Mouse (Mus musculus): ENCODE measurements around the gene Scap. TPM values are rescaled to one million over a fixed set of nuclear protein-coding genes. Genes with fewer than 3 reads are reported as not detected.
"Not testable (repeated sequence)": the region's sequence is repeated elsewhere in the genome, so short reads cannot be mapped to it uniquely, and the experiment has no call there.

Gene Scap
- polyA plus RNA-seq, 1 experiment from 2014 or later, result 42.8 TPM

DNA sequence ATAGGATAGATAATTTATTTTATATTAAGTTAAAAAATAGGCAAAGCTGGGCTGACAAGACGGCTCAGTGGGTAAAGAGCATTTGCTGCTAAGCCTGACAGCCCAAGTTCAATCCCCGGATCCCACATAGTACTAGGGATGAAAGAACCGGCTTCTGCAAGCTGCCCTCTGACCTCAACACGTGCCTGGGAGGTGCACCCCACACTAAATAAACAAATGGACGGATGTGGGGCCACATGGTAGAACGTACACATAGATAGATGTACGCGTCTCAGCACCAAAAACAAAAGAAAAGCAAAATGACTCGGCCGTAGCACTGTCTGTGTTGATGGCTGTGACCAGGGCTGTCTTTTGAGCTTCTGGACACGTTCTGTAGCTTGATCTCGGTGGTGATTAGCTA, 28.2 kb downstream of the Scap start:
- ATAC-seq (replicated peaks; ENCODE audit: low FRiP score), result no peak
- Histone ChIP-seq H3K36me3 (ENCODE audit: control insufficient read depth, insufficient read depth, low read length) (no peaks in the 10 kb centered on the region), H3K9me3 (ENCODE audit: control insufficient read depth, low read length) (no peaks in the 10 kb centered on the region), H3K4me1 (replicated peaks; ENCODE audit: control insufficient read depth, insufficient read depth, low read length) (no peaks in the 10 kb centered on the region), H3K27me3 (ENCODE audit: control insufficient read depth, insufficient read depth, low read length) (no peaks in the 10 kb centered on the region), H3K4me2 (ENCODE audit: low read depth, low read length, severe bottlenecking) (no peak overlapping the region), H3K4me3 (ENCODE audit: low read depth, low read length) (no peak overlapping the region), H3K9ac (ENCODE audit: low read length) (no peak overlapping the region), H3K27ac (ENCODE audit: low read depth, low read length) (no peak overlapping the region)
- WGBS, result 89% methylated on average over 12 of the region's 12 CpGs
- no peak for DNase-seq (ENCODE audit: low spot score)

DNA sequence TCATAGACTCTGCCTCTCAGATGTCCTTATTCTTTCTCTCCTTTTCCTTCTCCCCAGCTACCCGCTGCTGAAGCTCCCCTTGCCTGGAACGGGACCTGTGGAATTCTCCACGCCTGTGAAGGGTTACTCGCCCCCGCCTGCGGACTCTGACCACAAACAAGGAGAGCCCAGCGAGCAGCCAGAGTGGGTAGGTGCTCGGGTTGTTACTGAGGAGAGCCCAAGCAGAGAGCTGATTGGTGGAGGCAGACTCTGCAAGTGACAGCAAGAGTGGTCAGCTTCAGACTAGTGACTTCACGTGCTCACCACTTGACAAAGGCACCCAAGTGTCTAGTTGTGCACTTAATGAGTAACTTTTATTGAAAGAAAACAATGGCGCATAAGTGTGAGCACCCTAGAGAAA, 29.2 kb downstream of the Scap start:
- Histone ChIP-seq H3K36me3 (ENCODE audit: control insufficient read depth, insufficient read depth, low read length) (no peaks in the 10 kb centered on the region), H3K27me3 (ENCODE audit: control insufficient read depth, insufficient read depth, low read length) (no peaks in the 10 kb centered on the region), H3K9me3 (ENCODE audit: control insufficient read depth, low read length) (no peaks in the 10 kb centered on the region), H3K4me1 (replicated peaks; ENCODE audit: control insufficient read depth, insufficient read depth, low read length) (no peaks in the 10 kb centered on the region), H3K27ac (ENCODE audit: low read depth, low read length) (no peak overlapping the region), H3K4me3 (ENCODE audit: low read depth, low read length) (no peak overlapping the region), H3K4me2 (ENCODE audit: low read depth, low read length, severe bottlenecking) (no peak overlapping the region), H3K9ac (ENCODE audit: low read length) (no peak overlapping the region)
- DNase-seq (ENCODE audit: low spot score) (no peak), ATAC-seq (replicated peaks; ENCODE audit: low FRiP score) (no peak)
- 83% methylated on average over 10 of the region's 10 CpGs for WGBS

DNA sequence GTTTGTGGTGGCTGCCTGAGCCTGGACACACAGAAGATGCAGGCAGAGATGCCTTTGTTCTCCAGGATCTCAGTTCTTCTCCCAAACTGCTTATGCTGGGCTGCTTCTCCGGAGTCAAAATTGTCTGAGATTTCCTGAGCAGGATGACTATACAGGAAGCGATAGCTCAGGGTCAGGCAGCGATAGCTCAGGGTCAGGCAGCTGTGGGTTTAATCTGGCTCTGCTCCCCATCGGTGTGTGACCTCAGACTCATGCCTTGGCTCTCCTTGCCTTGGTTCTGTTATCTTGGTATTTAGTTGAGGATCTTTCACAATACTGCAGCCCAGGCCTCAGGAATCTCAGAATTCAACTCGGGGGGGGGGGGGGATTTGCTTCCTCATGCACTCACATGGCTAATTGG, 33.7 kb downstream of the Scap start:
- H3K9ac ChIP-seq (ENCODE audit: low read length), result no peak overlapping the region
- H3K4me3 ChIP-seq (ENCODE audit: low read depth, low read length), result no peak overlapping the region
- 76% methylated on average over 5 of the region's 5 CpGs for WGBS
- no peaks in the 10 kb centered on the region for H3K27me3 ChIP-seq (ENCODE audit: control insufficient read depth, insufficient read depth, low read length)
- H3K27ac ChIP-seq (ENCODE audit: low read depth, low read length), result no peak overlapping the region
- no peak overlapping the region for H3K4me2 ChIP-seq (ENCODE audit: low read depth, low read length, severe bottlenecking)
- DNase-seq (ENCODE audit: low spot score) (no peak), ATAC-seq (replicated peaks; ENCODE audit: low FRiP score) (no peak)
- no peaks in the 10 kb centered on the region for H3K4me1 ChIP-seq (replicated peaks; ENCODE audit: control insufficient read depth, insufficient read depth, low read length)
- H3K9me3 ChIP-seq (ENCODE audit: control insufficient read depth, low read length), result no peaks in the 10 kb centered on the region
- no peaks in the 10 kb centered on the region for H3K36me3 ChIP-seq (ENCODE audit: control insufficient read depth, insufficient read depth, low read length)

DNA sequence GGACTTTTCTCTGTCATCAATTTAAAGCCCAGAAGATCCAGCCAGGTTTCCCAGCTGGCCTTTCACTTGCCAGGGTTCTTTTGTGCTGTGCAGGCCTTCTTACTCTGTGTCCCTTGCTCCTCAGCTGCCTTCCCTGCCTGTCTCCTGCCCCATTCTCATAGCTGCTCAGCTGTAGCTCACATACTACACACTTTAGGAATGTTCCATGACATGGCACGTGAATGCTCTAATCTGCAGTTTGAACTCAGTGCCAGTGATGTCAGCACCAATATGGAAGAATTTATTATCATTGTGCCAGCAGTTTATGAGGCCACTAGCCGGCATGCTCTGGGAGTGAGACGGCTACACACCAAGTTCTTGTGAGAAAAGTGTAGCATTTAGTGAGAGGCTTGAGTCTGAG, 36.8 kb downstream of the Scap start:
- no peak overlapping the region for H3K4me2 ChIP-seq (ENCODE audit: low read depth, low read length, severe bottlenecking)
- H3K9me3 ChIP-seq (ENCODE audit: control insufficient read depth, low read length), result no peaks in the 10 kb centered on the region
- 93% methylated on average over 3 of the region's 3 CpGs for WGBS
- H3K4me3 ChIP-seq (ENCODE audit: low read depth, low read length), result no peak overlapping the region
- no peak for ATAC-seq (replicated peaks; ENCODE audit: low FRiP score)
- no peaks in the 10 kb centered on the region for H3K4me1 ChIP-seq (replicated peaks; ENCODE audit: control insufficient read depth, insufficient read depth, low read length)
- H3K27me3 ChIP-seq (ENCODE audit: control insufficient read depth, insufficient read depth, low read length), result no peaks in the 10 kb centered on the region
- no peak overlapping the region for H3K9ac ChIP-seq (ENCODE audit: low read length)
- no peak for DNase-seq (ENCODE audit: low spot score)
- no peak overlapping the region for H3K27ac ChIP-seq (ENCODE audit: low read depth, low read length)
- no peaks in the 10 kb centered on the region for H3K36me3 ChIP-seq (ENCODE audit: control insufficient read depth, insufficient read depth, low read length)

DNA sequence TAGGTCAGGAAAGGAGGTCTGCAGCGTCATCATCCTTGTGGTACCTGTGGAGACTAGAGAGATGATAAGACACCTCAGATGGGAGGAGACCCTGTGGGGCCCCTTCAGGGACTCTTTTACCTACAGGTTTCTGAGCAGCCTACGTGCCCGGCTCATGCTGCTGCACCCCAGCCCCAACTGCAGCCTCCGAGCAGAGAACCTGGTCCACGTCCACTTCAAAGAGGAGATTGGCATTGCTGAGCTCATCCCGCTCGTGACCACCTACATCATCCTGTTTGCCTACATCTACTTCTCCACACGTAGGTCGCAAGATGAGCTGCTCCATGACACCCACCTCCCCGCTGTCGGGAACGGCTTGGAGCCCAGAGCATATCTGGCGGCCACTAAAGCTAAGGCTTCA, 40.8 kb downstream of the Scap start:
- H3K4me3 ChIP-seq (ENCODE audit: low read depth, low read length), result no peak overlapping the region
- no peak overlapping the region for H3K4me2 ChIP-seq (ENCODE audit: low read depth, low read length, severe bottlenecking)
- DNase-seq (ENCODE audit: low spot score) (no peak), ATAC-seq (replicated peaks; ENCODE audit: low FRiP score) (no peak)
- no peak overlapping the region for H3K27ac ChIP-seq (ENCODE audit: low read depth, low read length)
- H3K9ac ChIP-seq (ENCODE audit: low read length), result no peak overlapping the region
- no peaks in the 10 kb centered on the region; the same call in 1 of the 2 replicates for H3K36me3 ChIP-seq (ENCODE audit: control insufficient read depth, insufficient read depth, low read length)
- H3K4me1 ChIP-seq (replicated peaks; ENCODE audit: control insufficient read depth, insufficient read depth, low read length), result no peaks in the 10 kb centered on the region
- no peaks in the 10 kb centered on the region for H3K27me3 ChIP-seq (ENCODE audit: control insufficient read depth, insufficient read depth, low read length)
- H3K9me3 ChIP-seq (ENCODE audit: control insufficient read depth, low read length), result no peaks in the 10 kb centered on the region
- 90% methylated on average over 13 of the region's 13 CpGs for WGBS

DNA sequence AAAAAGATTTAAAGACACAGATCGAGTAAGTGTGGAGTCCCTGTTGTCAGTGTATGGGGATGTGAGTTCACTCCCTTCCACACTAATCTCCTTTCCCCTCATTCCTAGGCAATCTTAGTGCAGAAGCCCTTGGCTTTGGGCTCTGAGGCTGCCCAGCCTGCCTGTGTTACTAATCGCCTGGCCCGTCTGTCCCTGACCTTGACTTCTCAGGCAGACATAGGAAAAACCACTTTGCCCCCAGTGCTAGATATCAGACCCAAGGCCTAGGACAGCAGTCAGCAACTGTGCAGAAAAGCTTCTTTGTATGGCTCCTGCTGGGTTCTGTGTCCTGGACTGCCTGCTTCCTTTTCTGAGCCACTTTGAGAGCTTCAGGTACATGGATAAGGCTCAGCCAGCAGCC, 42.6 kb downstream of the Scap start:
- Histone ChIP-seq H3K4me1 (replicated peaks; ENCODE audit: control insufficient read depth, insufficient read depth, low read length) (no peaks in the 10 kb centered on the region), H3K4me3 (ENCODE audit: low read depth, low read length) (no peak overlapping the region), H3K4me2 (ENCODE audit: low read depth, low read length, severe bottlenecking) (no peak overlapping the region), H3K9me3 (ENCODE audit: control insufficient read depth, low read length) (no peaks in the 10 kb centered on the region), H3K27ac (ENCODE audit: low read depth, low read length) (no peak overlapping the region), H3K9ac (ENCODE audit: low read length) (no peak overlapping the region), H3K36me3 (ENCODE audit: control insufficient read depth, insufficient read depth, low read length) (no peaks in the 10 kb centered on the region; the same call in 1 of the 2 replicates), H3K27me3 (ENCODE audit: control insufficient read depth, insufficient read depth, low read length) (no peaks in the 10 kb centered on the region)
- DNase-seq (ENCODE audit: low spot score), result no peak
- no peak for ATAC-seq (replicated peaks; ENCODE audit: low FRiP score)
- 91% methylated on average over 3 of the region's 3 CpGs for WGBS

DNA sequence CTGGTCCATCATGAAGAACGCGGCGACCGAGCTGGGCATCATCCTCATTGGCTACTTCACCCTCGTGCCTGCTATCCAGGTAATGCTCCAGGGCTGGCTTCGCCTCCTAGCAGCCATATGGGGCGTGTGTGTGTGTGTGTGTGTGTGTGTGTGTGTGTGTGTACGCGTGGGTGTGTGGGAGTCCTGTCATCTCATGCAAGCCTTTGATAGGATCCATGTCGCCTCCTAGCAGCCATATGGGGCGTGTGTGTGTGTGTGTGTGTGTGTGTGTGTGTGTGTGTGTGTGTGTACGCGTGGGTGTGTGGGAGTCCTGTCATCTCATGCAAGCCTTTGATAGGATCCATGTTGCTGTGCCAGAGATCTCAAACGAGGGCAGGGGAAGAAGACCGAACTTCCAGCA, 44.6 kb downstream of the Scap start:
- H3K9ac ChIP-seq (ENCODE audit: low read length); H3K36me3 ChIP-seq (ENCODE audit: control insufficient read depth, insufficient read depth, low read length); H3K9me3 ChIP-seq (ENCODE audit: control insufficient read depth, low read length); H3K4me1 ChIP-seq (replicated peaks; ENCODE audit: control insufficient read depth, insufficient read depth, low read length); H3K27me3 ChIP-seq (ENCODE audit: control insufficient read depth, insufficient read depth, low read length); H3K4me3 ChIP-seq (ENCODE audit: low read depth, low read length); H3K27ac ChIP-seq (ENCODE audit: low read depth, low read length); ATAC-seq (replicated peaks; ENCODE audit: low FRiP score); H3K4me2 ChIP-seq (ENCODE audit: low read depth, low read length, severe bottlenecking); DNase-seq (ENCODE audit: low spot score): not testable (repeated sequence)
- WGBS, result 93% methylated on average over 15 of the region's 15 CpGs

DNA sequence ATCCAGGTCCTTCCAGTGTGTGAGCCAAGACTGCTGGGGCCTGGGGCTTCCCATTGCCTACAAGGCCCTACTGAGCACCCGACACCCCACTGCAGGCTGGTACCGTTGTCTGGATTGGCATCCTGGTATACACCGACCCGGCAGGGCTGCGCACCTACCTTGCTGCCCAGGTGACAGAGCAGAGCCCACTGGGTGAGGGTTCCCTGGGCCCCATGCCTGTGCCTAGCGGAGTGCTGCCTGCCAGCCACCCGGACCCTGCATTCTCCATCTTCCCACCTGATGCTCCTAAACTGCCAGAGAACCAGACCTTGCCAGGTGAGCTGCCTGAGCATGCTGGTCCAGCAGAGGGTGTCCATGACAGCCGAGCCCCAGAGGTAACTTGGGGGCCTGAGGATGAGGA, 46.3 kb downstream of the Scap start:
- H3K4me1 ChIP-seq (replicated peaks; ENCODE audit: control insufficient read depth, insufficient read depth, low read length), result no peaks in the 10 kb centered on the region
- no peaks in the 10 kb centered on the region for H3K27me3 ChIP-seq (ENCODE audit: control insufficient read depth, insufficient read depth, low read length)
- no peaks in the 10 kb centered on the region for H3K9me3 ChIP-seq (ENCODE audit: control insufficient read depth, low read length)
- H3K36me3 ChIP-seq (ENCODE audit: control insufficient read depth, insufficient read depth, low read length), result no peaks in the 10 kb centered on the region; the same call in 1 of the 2 replicates
- WGBS, result 93% methylated on average over 8 of the region's 8 CpGs
- H3K27ac ChIP-seq (ENCODE audit: low read depth, low read length), result no peak overlapping the region
- no peak overlapping the region for H3K9ac ChIP-seq (ENCODE audit: low read length)
- no peak overlapping the region for H3K4me3 ChIP-seq (ENCODE audit: low read depth, low read length)
- H3K4me2 ChIP-seq (ENCODE audit: low read depth, low read length, severe bottlenecking), result no peak overlapping the region
- no peak for ATAC-seq (replicated peaks; ENCODE audit: low FRiP score)
- no peak for DNase-seq (ENCODE audit: low spot score)

DNA sequence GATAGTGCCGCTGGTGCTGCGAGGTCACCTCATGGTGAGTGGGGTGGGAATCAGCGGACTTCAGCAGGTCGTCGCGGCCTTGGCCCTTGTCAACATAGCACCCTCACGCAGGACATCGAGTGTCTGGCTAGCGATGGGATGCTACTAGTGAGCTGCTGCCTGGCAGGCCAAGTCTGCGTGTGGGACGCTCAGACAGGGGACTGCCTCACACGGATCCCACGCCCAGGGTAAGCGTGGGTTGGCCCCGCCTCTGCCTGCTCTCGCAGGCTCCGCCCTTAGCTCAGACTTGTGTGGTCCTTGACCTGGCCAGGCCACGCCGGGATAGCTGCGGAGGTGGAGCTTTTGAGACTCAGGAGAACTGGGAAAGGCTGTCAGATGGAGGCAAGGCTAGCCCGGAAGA, 47.6 kb downstream of the Scap start:
- H3K9me3 ChIP-seq (ENCODE audit: control insufficient read depth, low read length), result no peaks in the 10 kb centered on the region
- H3K4me3 ChIP-seq (ENCODE audit: low read depth, low read length), result no peak overlapping the region
- H3K27me3 ChIP-seq (ENCODE audit: control insufficient read depth, insufficient read depth, low read length), result no peaks in the 10 kb centered on the region
- 0 out of 2 replicates have a peak, but pooled peaks have one; percentile 19 for ATAC-seq (replicated peaks; ENCODE audit: low FRiP score)
- H3K4me1 ChIP-seq (replicated peaks; ENCODE audit: control insufficient read depth, insufficient read depth, low read length), result no peaks in the 10 kb centered on the region
- no peak overlapping the region for H3K27ac ChIP-seq (ENCODE audit: low read depth, low read length)
- H3K4me2 ChIP-seq (ENCODE audit: low read depth, low read length, severe bottlenecking), result no peak overlapping the region
- H3K36me3 ChIP-seq (ENCODE audit: control insufficient read depth, insufficient read depth, low read length), result peaks cover 7% of the 10 kb centered on the region; the same call in 1 of the 2 replicates
- DNase-seq (ENCODE audit: low spot score), result no peak
- 47% methylated on average over 21 of the region's 21 CpGs for WGBS
- no peak overlapping the region for H3K9ac ChIP-seq (ENCODE audit: low read length)

Measured in forebrain, embryonic 11.5 days (tissue).